Mouse (Mus musculus): ENCODE measurements around the gene Rap2b. TPM values are rescaled to one million over a fixed set of nuclear protein-coding genes. Genes with fewer than 3 reads are reported as not detected.

Gene Rap2b
- 4.9 and 6.3 TPM in 2 replicates for total RNA-seq (2021)
- long read RNA-seq, experiment 1, full-length matches to known transcripts: 11 of 11 reads
- long read RNA-seq, experiment 1, partial matches to known transcripts: 0 of 11 reads
- long read RNA-seq, experiment 1, other reads (novel, unspliced or antisense): 0 of 11 reads
- long read RNA-seq, experiment 2, full-length matches to known transcripts: 9 of 9 reads
- long read RNA-seq, experiment 2, partial matches to known transcripts: 0 of 9 reads
- long read RNA-seq, experiment 2, other reads (novel, unspliced or antisense): 0 of 9 reads

DNA sequence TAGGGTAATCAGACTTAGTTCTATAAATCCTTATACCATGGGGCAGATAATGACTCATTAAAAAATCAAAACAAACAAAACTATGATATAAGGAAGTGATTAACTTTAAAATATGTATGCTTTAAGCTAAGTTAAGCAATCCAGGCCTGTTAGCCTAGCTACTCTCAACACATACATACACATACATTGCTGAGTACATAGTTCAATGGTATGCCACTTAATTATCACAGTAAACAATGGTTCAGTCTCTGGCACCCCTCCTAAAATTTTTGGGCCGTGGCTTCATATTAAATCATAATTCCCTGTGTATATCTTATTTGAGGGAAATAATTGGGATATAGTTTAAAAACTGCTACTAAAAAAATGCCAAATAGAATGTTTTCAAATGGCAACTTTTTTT is at the start of gene Rap2b:
Gene Rap2b, plus strand, starts transcription at position 301 of the 400 bp plus-strand sequence.
- no peak for DNase-seq

DNA sequence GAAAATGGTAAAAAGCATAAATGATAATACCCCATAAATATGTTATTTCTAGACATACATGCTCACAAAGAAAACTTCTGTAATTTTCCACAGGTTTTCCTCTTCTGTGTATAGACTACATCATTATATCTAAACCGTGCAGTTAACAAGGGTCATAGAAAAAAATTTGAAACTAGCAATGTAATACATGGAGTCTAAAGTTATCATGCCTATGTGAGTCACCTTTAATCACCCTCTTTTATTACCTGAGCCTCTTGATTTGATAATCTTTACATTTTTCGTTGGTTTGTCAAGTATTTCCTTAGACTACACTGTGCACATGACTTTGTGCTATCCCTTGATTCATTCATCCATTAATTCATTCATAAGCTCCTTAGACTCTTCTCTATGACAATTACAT is 46.4 kb upstream of the Rap2b start:
- DNase-seq: no peak

DNA sequence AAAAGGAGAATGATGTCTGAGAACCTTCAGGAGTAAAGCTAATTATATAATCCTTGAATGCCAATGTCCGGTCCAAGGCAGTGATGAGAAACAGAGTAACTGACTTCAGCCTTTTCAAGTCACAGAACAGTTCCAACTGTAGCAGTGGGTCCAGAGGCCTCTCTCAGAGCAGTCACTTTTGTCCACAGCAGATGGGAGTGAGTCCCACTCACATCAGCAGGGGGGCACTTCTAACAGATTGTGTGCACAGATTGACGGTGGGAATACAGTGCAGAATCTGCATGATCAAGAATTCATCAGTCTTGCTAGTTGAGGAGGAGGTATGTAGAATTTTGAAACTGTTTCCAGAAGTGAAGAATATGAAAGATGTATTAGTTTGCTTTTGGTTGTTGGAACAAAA is 41.4 kb upstream of the Rap2b start:
- no peak for DNase-seq

DNA sequence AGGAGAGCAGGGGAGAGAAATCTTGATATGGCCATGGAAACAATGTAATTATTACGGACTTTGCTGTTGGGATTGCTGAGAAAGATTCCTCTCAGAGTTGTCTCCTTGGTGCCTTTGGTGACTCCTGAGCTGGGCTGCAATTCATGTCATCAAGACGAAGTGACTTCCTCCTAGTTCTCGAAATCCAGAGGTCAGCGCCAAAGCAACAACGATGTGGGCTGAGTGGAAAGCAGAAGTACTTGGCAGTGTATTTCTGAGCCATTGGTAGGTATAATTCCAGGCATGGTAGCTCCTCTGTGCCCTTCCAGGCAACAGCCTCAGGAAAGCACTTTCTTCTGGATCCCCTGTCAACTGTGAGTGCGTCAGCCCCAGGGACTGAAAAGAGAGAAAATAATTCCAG is 39.8 kb upstream of the Rap2b start:
- no peak for DNase-seq

DNA sequence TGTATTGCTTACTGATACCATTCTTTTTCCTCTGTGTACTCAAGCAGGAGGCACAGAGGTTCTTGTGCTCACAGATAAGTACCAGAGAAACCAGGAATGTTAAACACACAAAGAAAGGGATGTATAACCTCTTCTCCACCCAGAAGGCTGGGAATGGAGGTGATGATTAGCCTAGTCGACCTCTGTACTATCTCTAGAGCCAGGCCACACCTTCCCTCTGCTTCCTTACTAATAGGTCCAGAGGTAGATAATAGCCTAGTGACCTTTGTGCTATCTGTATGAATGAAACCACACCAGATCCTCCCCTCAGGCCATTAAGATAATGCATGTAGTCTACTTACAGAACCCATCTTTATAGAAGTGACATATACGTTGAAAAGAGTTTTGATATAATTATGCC is 25.2 kb upstream of the Rap2b start:
- DNase-seq: no peak

DNA sequence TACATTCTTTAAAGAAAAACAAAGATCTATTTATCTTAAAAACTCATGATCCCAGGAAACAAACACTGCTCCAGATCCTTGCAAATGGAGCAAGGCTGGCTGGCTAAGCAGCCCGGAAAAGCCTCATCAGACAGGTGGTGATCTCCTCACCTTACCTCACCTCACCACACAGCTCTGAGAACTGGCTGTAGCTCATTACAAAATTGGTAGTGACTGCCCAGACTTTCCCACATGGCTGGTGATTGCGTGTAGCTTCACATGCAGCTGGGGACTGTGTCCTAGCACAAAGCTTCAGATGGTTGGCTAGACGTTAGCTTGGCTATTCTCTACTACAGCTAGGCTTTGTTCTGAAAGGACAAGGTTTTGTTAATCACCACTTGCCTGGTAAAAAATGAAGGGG is 24.2 kb upstream of the Rap2b start:
- no peak for DNase-seq

DNA sequence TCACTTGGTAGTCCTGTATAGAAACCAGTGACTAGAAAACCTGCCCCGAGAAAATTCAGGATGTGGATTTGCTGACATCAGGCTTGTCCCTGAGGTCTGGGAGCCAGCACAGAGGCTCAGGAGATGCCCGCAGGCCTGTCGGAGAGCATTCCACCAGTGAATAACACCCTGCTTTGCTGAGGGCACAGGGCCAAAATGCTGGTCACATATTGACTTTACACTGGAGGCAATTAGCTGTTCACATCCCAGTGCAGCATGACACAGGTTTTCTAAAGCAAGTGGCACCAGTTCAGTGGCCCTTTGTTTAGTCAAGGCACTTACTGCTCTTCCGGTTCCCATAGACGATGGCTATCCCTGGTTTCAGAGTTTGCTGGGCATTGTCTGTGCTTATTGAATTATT is 21.1 kb upstream of the Rap2b start:
- DNase-seq: no peak

DNA sequence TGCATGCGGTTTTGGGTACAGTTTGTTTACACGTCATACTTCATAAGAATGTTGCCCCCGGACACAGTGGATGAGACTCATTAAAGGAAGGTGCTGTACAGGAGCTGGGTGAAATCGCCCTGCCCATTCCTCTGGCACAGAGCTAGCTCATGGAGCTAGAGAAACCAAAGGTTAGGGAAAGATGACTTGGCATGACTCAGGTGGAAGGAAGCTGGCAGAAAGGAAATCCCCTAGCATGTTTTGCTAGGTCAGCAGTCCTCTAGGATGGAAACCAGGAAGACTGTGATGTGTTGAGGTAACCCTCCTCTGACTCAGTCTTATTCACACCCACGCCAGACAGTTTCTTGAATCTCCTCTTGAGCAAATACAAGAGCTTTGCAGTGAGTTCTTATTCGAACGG is 17.4 kb upstream of the Rap2b start:
- DNase-seq: no peak

DNA sequence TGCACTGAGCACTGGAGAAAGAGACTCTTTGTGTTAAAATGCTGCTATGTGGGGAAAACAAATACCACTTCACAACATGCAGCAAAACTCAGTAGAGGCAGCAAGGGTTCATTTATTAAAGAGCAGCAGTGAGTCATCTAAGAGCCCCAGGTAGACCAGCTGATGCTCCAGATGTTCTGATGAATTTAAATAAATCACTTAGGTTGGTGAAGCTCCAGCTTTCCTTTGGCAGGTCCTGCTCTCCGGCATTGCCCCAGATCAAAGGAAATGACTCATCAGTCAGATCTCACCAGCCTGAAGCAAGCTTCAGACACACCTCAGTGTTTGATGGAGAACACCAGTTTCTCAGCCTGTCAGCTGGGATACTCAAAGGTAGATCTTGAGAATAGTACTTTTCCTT is 15.8 kb upstream of the Rap2b start:
- DNase-seq: no peak

DNA sequence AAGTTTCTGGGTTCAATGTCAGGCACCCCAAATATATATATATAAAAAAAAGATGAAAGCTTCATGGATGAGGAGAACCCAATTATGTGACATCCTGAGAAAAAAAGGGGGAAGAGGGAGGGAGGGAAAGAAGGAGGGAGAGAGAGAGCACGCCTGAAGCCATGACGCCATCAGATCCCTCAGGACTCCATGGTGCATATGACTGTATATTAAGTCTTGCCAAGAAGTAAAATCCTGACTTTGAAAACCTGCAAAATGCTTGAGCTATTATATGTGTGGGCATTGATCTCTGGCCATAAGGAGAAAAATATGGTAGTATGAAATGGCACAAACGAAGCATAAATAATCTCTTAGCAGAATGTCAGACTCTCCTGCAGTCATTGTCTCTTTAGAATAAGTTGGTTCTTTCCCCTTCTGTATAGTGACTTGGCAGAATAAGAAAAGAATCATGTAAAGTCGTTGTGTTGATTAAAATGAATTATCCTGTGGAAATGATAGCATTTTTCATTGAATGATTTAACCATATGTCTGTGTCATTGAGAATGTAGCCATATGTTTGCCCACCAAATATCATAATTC is 13.3 kb upstream of the Rap2b start:
- DNase-seq: no peak

DNA sequence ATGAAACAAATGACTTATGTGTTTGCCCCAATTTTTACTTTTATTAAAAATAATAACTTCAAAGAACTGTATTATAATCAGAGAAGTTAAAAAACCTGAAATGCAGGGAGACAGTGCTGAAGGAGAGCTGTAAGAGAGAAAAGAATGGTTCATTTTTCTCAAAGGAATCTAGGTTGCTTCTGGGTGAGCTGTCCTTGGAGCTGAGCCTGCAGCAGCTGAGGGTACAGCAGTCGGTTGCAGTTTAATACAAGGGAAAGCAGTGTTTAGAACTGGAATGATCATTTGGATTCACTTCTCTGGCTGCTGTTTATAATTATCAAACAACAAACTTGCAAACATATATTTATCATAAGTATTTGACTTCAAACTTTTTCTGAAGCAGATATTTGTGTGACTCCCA is 12.0 kb upstream of the Rap2b start:
- DNase-seq: no peak

DNA sequence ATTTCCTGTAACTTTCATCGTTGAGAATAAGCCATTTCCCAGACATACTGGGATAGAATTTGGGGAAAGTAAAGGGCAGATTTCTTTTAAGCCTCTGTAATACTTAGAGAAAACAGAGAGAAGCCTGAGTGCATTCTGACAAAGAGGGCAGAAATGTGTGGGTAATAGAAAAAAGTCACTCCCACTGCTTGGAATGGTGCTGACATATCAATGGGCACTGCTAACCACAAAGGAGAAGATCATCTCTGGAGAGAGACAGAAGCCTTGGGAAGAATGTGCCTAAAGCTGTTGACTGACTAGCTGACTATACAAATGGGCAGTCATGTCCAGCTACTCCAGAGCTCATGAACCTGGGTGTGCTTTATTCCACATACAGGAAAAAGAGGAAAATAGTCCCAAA is 6.0 kb upstream of the Rap2b start:
- no peak for DNase-seq

DNA sequence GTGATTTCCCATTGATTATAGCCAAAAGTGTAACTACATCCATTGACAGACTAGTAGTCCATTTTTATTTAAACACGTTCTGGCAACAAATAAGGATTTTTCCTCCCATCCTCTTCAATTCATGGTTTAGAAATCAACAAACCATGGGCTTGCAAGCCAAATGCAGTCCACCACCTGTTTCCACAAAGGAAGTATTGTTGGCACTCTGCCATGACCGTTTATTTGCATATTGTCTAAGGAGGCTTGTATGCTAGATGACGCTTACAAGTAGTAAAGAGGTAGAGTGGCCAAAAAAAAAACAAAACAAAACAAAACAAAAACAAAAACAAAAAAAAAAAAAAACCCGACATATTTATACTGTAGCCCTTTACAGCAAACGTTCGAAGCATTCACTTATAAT is 3.3 kb upstream of the Rap2b start:
- DNase-seq: no peak

DNA sequence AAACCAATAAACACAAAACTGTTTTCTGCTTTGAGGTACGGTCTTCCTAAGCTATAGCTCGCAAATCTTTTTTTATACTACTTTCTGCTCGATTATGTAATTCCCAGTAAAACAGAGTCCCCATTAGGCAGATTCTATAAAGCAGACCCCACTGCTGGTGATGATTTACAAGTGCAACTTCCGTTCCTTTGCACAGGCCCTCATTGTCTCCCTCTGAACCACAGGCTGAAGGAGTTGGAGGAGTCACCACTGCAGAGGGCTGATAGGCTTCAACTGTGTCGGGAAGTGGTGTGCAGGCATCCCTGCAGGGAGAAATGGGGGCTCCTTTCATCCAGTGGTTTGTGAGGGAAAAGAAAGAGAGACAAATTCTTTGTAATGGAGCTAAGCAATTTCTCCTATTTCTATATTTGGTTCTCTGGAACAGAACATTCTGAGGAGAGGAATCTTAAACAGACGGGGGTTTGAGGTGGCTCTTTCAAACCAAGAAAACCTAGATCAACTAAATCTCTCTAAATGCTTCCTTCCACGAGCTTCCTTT is 2.6 kb upstream of the Rap2b start:
- DNase-seq: no peak

DNA sequence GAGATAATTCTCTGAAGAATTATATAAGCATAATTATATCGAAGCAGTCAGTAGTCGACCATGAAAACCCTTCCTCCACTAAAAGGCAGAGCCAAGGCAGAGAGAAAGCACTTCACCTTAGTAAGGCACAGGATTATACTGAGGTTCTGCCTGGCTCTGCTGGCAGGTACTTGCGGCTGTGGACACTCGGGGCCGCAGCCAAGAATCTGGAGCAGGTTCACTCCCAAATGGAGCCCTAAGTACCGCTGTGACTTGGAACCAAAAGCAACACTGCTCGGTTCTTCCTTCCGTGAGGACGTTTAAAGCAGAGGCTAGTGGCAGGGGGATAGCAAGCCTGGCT is 1.4 kb downstream of the Rap2b start:
- no peak for DNase-seq

DNA sequence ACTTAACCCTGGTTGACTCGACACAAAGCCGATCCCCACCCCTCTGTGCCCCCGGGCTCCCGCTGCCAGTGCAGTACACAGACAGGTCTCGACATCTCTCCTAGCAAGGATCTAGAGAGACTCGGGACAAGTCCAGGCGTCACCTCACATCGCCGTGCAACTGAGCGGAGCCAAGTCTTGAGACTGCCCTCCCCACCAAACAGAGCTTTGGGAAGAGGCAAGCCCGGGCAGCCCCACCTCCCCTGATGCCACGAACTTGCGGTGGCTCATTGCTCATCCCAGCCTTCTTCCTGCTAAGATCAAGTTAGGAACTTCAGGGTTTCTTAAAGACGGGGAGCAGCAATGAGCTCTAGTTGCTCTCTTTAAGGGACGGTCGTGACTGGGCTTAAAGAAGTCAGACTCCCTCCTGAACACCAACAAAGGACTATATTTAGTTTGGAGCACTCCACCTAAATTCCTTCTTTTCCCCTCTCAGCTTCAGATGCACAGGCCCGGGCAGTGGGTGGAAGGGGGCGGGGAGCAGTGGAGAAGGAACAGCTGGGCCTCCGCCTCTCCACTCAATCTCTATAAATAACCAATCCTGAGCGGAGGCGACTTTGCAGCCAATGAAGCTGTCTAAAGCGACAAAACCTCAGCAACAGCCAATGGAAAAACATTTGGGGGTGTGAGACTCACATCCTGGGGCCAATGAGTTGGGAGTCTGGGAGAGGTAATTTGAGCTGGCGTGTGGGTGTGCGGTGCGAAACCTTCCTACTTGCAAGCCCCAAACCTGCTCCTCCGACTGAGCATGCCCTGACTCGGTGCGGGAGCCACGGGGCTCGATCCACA is 1.9 kb downstream of the Rap2b start:
- DNase-seq: peak; percentile 95

DNA sequence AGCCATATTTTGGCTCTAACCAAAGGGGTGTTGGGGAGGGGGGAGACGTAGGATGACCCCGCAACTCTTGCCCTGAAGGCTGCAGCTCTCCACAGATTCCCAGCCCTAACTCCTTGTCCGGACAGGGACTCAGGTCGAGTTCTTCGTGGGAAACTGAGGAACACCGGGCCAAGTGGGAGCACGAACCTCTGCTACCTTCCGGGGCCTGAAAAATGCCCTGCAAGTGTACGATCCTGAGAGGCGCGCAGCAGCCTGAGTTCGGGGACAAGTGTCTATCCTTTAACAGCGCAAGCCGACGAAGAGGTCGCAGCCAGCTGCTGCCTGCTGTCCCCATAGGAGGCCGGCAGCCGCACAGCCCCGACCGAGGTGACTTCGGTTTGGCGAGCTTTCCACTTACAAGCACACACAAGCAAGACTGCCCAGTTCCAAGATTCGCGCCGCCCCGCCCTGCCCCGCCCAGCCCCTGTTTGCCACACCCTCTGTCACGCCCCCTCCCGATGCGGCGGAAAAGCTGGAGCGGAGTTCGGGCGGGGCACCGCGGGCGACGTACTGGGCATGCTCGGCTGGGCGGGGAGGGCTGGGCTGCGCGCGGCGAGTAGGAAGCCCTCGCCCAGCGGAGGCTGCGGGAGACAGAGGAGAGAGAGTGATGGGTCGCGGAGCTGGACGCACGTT is 2.7 kb downstream of the Rap2b start:
- DNase-seq: peak; percentile 98

DNA sequence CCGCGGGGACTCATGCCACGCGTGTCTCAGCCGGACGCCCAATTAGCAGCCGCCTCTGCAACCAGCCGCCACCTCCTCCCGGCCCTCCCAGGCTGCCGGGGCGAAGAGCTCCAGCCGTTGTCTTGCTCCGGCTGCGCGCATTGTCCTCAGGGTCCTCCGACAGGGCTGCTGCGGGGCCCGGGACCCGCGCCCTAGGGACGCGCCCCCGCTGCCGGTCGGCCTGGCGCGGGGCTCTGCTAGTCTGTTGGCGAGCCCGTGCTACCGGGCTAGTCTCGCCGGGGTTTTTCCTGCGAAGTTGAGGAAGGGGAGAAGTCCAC is 3.2 kb downstream of the Rap2b start:
- no peak for DNase-seq

DNA sequence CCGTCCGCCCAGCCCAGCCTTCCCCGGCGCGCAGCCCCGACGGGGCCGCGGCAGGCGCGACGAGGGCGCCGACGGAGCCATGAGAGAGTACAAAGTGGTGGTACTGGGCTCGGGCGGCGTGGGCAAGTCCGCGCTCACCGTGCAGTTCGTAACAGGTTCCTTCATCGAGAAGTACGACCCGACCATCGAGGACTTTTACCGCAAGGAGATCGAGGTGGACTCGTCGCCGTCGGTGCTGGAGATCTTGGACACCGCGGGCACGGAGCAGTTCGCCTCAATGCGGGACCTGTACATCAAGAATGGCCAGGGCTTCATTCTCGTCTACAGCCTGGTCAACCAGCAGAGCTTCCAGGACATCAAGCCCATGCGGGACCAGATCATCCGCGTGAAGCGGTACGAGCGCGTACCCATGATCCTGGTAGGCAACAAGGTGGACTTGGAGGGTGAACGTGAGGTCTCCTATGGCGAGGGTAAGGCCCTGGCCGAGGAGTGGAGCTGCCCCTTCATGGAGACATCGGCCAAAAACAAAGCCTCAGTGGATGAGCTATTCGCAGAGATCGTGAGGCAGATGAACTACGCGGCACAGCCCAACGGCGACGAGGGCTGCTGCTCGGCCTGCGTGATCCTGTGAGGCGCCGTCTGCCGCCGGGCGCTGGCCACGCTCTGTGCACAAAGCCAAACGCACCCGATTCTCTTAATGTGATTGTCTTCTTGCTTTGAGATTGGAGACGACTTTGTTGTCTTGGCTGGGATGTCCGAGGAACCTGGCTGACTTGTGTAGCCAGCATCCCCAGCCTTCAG is 3.7 kb downstream of the Rap2b start:
- peak; percentile 57 for DNase-seq

DNA sequence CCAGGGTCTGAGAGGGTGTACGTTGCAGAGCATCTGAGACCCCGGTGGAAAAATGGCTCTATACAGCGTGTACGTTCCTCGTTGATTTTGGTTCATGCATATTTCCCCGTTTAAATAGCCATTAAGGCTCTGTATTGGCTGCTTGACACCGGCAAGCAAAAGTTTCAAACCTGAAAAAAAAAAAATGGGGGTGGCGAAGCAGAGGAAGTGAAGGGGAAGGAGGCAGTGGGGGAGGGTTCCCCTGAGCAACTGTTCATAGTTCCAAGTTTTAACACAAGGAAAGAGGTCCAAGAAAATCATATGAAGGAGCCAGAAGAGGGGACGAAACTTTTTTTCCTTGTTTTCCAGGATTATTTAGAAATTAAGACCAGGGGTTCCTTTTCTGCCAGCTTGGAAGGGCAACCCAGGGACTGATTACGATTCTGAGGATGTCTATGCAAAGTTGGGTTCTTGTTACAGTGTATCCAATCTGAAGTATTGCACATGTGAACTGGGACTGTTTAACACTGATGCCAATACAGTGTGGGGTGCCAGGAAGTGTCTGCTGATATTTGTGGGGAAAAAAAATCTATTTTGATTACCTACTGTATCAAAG is 4.4 kb downstream of the Rap2b start, which contains the start of gene B430305J03Rik:
Gene B430305J03Rik, minus strand, starts transcription at position 173 of the 595 bp plus-strand sequence.
- DNase-seq: peak; percentile 12

DNA sequence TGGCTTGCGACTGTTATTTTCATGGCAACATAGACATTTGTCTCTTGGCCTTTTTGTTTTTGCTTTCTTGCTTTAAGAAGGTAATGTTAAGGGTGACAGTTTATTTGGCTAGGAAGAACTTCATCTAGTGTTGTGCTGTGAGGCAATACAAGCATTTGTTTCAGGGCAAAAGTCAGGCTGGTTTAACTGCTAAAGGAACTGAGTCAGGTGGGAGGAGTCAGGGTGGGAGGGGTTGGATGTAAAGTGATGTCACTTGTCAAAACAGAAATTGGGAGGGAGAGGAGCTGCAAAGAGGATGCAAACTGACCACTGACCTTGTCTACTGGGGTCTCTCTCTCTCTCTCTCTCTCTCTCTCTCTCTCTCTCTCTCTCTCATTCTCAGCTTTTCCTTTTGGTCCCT is 7.0 kb downstream of the Rap2b start:
- DNase-seq: no peak

DNA sequence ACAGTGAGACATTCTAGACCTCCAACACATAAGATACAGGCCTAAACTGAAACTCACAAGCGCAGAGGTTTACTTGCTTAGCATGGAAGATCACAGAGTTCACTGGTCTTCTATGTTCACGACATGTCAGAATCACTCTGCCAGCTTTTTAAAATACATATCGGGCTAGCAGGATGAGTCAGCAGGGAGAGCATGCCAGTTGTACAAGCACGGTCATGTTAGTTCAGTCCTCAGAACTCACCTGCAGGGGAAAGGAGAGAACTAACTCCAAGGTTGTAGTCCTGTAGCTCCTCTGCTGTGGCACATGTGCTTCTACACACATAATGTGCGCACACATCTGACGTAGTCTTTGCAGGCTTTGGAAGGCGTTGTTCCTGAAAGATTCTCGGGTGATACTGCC is 14.6 kb downstream of the Rap2b start:
- no peak for DNase-seq

All from adrenal gland, postnatal 14 days (tissue).